Mouse (Mus musculus) spleen, adult 2 months (tissue): ENCODE measurements around the gene Elf2.

ENCODE experiments used
- CTCF ChIP-seq: fragments of 200-500 bp; IDR thresholded peaks from 2 replicates; pipeline ENCODE4 v1.5.1; 2011; ENCODE audit warnings: mild to moderate bottlenecking, inconsistent platforms; ENCODE audit not compliant: insufficient read depth, insufficient read length, insufficient replicate concordance; ENCODE audit errors: extremely low read depth
- POLR2A ChIP-seq: fragments of 200-500 bp; IDR thresholded peaks from 2 replicates; pipeline ENCODE4 v1.6.1; 2011; ENCODE audit warnings: low read depth, low read length, inconsistent platforms

DNA sequence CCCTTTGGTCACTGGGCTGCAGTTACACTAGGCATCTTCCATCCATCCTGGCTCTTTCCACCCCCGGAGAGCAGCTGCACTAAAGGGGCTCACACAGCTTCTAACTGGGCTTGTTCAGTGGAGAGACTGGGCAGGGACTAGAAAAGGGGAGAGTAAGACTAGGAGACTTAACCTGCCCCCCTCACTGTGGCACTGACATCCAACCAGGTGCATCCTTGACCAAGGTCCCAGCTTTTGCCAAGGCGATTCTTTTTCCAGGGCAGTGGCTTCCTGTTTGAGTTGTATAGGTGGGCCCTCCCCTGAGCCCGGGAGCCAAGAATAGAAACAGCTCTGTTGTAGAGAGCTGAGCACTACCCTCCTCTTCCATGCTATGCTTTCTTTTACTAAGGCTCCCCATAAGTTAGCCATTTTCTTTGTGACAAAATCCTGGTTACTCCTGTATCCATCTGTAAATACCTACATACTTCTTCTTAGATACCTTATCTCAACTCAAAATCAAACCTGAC, 37.4 kb downstream of the Elf2 start:
- TF ChIP-seq CTCF (no peak), POLR2A (no peak)
